ENCODE assay signal across 8 mouse cellular contexts in genomic region chr5:63951421-63951911, GRCm38 (mm10). TPM values are rescaled to one million over a fixed set of nuclear protein-coding genes. Genes with fewer than 3 reads are reported as not detected.
DNase-seq lines count a peak whose midpoint lies in the region; ATAC-seq lines count a peak whose summit lies in the region.

No protein-coding gene starts in this region.

- no peaks in the 10 kb centered on the region for H3K9me3 ChIP-seq in liver, embryonic 16.5 days (replicated peaks; ENCODE audit: control insufficient read depth, low read length)
- no peaks in the 10 kb centered on the region for H3K9me3 ChIP-seq in midbrain, embryonic 10.5 days (replicated peaks)

- no peak overlapping the region for H3K4me2 ChIP-seq in liver, embryonic 16.5 days (ENCODE audit: low read depth, low read length)

- intact Hi-C loops in heart, postnatal 10 days (cut with DNase I): no loop called here

- peaks cover 10% of the 10 kb centered on the region for H3K4me1 ChIP-seq in liver, embryonic 16.5 days (ENCODE audit: control insufficient read depth, low read depth, low read length)
- peaks cover 26% of the 10 kb centered on the region for H3K4me1 ChIP-seq in midbrain, embryonic 10.5 days

- peak; percentile 59; the same call in 1 of the 2 replicates for ATAC-seq in liver, embryonic 16.5 days (ENCODE audit: low read depth)
- ATAC-seq in granulocyte monocyte progenitor cell, adult 5-6 weeks (replicated peaks; ENCODE audit: poor library complexity, severe bottlenecking): no peak

- no peaks in the 10 kb centered on the region for H3K27me3 ChIP-seq in liver, embryonic 16.5 days (ENCODE audit: control insufficient read depth, insufficient read depth, low read depth, low read length)
- no peaks in the 10 kb centered on the region for H3K27me3 ChIP-seq in midbrain, embryonic 10.5 days (ENCODE audit: low read depth, poor library complexity, severe bottlenecking)

- peak; percentile 70 for DNase-seq in gastrocnemius, adult 18-20 months (ENCODE audit: low spot score)
- no peak for DNase-seq in gastrocnemius, postnatal 4 days (ENCODE audit: low spot score in 2 of 2)
- DNase-seq in cerebellum, postnatal 14 days: peak; percentile 57 to 70
- DNase-seq in heart, postnatal 10 days: peak; percentile 64 to 69
- no peak for DNase-seq in urinary bladder, postnatal 14 days (ENCODE audit: low spot score)
- no peak for DNase-seq in midbrain, embryonic 10.5 days (ENCODE audit: low spot score)

- H3K36me3 ChIP-seq in liver, embryonic 16.5 days (ENCODE audit: control insufficient read depth, insufficient read depth): no peaks in the 10 kb centered on the region
- H3K36me3 ChIP-seq in midbrain, embryonic 10.5 days: 0 out of 2 replicates have a peak, but pooled peaks cover 6% of the 10 kb centered on the region

- H3K9ac ChIP-seq in liver, embryonic 16.5 days (ENCODE audit: low read depth, low read length): no peak overlapping the region

- no peak overlapping the region for H3K27ac ChIP-seq in liver, embryonic 16.5 days (ENCODE audit: low read length)
- H3K27ac ChIP-seq in midbrain, embryonic 10.5 days (replicated peaks): no peak overlapping the region

- WGBS in liver, embryonic 16.5 days (ENCODE audit: insufficient replicate concordance): 59% methylated on average over 11 of the region's 11 CpGs
- 89% methylated on average over 11 of the region's 11 CpGs for WGBS in midbrain, embryonic 10.5 days

- H3K4me3 ChIP-seq in liver, embryonic 16.5 days (ENCODE audit: low read depth, low read length): no peak overlapping the region
- H3K4me3 ChIP-seq in midbrain, embryonic 10.5 days: no peak overlapping the region

RNA-seq across cellular contexts. Expression of gene Rell1, which starts 17.2 kb away (rescaled TPM):
- 10 to 100 TPM in 1 of 2 experiments, 1 to 10 TPM in 1; 9.3 to 10.7 TPM for total RNA-seq in gastrocnemius, adult 18-20 months (2021)
- total RNA-seq in gastrocnemius, postnatal 4 days (2021): 10 to 100 TPM; 20.2 to 20.8 TPM
- 10 to 100 TPM; 17.6 to 19.8 TPM for total RNA-seq in heart, postnatal 10 days (2021)
- polyA plus RNA-seq in liver, embryonic 16.5 days (2015; fragmentation: Nextera tagmentation; extraction: Ambion mirVana): 8.9 and 9.1 TPM in 2 replicates
- total RNA-seq in granulocyte monocyte progenitor cell, adult 5-6 weeks (2014; fragmentation: Nextera tagmentation): 7.3 and 16.2 TPM in 2 replicates
- 9.3 and 12.1 TPM in 2 replicates for total RNA-seq in granulocyte monocyte progenitor cell, adult 5-6 weeks (2017)
- 11.8 and 12.5 TPM in 2 replicates for polyA plus RNA-seq in midbrain, embryonic 10.5 days (2016; fragmentation: Nextera tagmentation; extraction: Ambion mirVana)

Comparison
In these comparisons a context has a peak if more than half of its experiments do, and no peak if none do; other contexts are left out.
1. DNase-seq: peak in gastrocnemius, adult 18-20 months (single experiment), cerebellum, postnatal 14 days (2 of 2) and heart, postnatal 10 days (2 of 2); none in gastrocnemius, postnatal 4 days (0 of 2), urinary bladder, postnatal 14 days (single experiment) and midbrain, embryonic 10.5 days (single experiment).